8 mouse cellular contexts compared by ENCODE assay signal in genomic region chr2:75777040-75777451, GRCm38 (mm10). TPM values are rescaled to one million over a fixed set of nuclear protein-coding genes. Genes with fewer than 3 reads are reported as not detected.
DNase-seq lines count a peak whose midpoint lies in the region; ATAC-seq lines count a peak whose summit lies in the region.

No protein-coding gene starts in this region.

- H3K27ac ChIP-seq in limb, embryonic 10.5 days = no peak overlapping the region; the same call in 1 of the 2 replicates

- H3K27me3 ChIP-seq in limb, embryonic 10.5 days (ENCODE audit: low read depth, poor library complexity, severe bottlenecking) = no peaks in the 10 kb centered on the region

- peaks cover 48% of the 10 kb centered on the region for H3K4me1 ChIP-seq in limb, embryonic 10.5 days

- no peaks in the 10 kb centered on the region for H3K9me3 ChIP-seq in limb, embryonic 10.5 days (replicated peaks)

- peak; percentile 41 to 42 for DNase-seq in spleen, postnatal 36 days (ENCODE audit: low spot score in 2 of 2)
- no peak for DNase-seq in spleen, adult 18-20 months
- peak; percentile 36 for DNase-seq in embryo, embryonic 9.5 days (ENCODE audit: extremely low spot score)
- DNase-seq in heart, postnatal 25 days (ENCODE audit: low spot score) = peak; percentile 23
- DNase-seq in limb, embryonic 10.5 days (ENCODE audit: low spot score) = no peak
- DNase-seq in thymus, postnatal 4 days = peak; percentile 60
- DNase-seq in left cerebral cortex, postnatal 36 days (ENCODE audit: low spot score in 2 of 2) = no peak

- intact Hi-C loops in heart, postnatal 25 days (cut with DNase I) = no loop called here
- intact Hi-C loops in left cerebral cortex, postnatal 36 days (cut with DNase I) = no loop called here

- no peaks in the 10 kb centered on the region for H3K36me3 ChIP-seq in limb, embryonic 10.5 days

- ATAC-seq in megakaryocyte progenitor cell, adult 5-6 weeks (replicated peaks; ENCODE audit: poor library complexity) = peak; percentile 54

- 8% methylated on average over 5 of the region's 6 CpGs for WGBS in limb, embryonic 10.5 days

- H3K4me3 ChIP-seq in limb, embryonic 10.5 days = peak overlapping the region; percentile 30

RNA-seq across cellular contexts. Expression of gene Agps, which starts 54.9 kb away (rescaled TPM):
- total RNA-seq in heart, postnatal 25 days (2021) = 10 to 100 TPM; 34.1 to 37.6 TPM
- 44.5 and 46.6 TPM in 2 replicates for polyA plus RNA-seq in limb, embryonic 10.5 days (2016; fragmentation: Nextera tagmentation; extraction: Ambion mirVana)
- total RNA-seq in megakaryocyte progenitor cell, adult 5-6 weeks (2015) = 218 and 225 TPM in 2 replicates
- 188 and 201 TPM in 2 replicates for total RNA-seq in megakaryocyte progenitor cell, adult 5-6 weeks (2017)
- total RNA-seq in left cerebral cortex, postnatal 36 days (2021) = 10 to 100 TPM; 36.2 to 40.4 TPM

Comparison
In these comparisons a context has a peak if more than half of its experiments do, and no peak if none do; other contexts are left out.
1. DNase-seq: peak in spleen, postnatal 36 days (2 of 2), embryo, embryonic 9.5 days (single experiment), heart, postnatal 25 days (single experiment) and thymus, postnatal 4 days (single experiment); none in spleen, adult 18-20 months (0 of 2), limb, embryonic 10.5 days (single experiment) and left cerebral cortex, postnatal 36 days (0 of 2).
2. RNA of gene Agps, which starts 54.9 kb away (total RNA-seq): 188 to 225 TPM in megakaryocyte progenitor cell, adult 5-6 weeks; 36.2 to 40.4 TPM in left cerebral cortex, postnatal 36 days and 34.1 to 37.6 TPM in heart, postnatal 25 days; every median in the first group is over 4 times any median in the second.